Mouse (Mus musculus): ENCODE data around the gene Nfe2l2. TPM values are rescaled to one million over a fixed set of nuclear protein-coding genes. Genes with fewer than 3 reads are reported as not detected.
A peak's percentile ranks its signal among the peaks of the same experiment; 100 is the strongest.
"Not testable (repeated sequence)": the region's sequence is repeated elsewhere in the genome, so short reads cannot be mapped to it uniquely, and the experiment has no call there.

The Nfe2l2 gene
- total RNA-seq, 1 experiment from 2014 or later = 106 TPM

DNA sequence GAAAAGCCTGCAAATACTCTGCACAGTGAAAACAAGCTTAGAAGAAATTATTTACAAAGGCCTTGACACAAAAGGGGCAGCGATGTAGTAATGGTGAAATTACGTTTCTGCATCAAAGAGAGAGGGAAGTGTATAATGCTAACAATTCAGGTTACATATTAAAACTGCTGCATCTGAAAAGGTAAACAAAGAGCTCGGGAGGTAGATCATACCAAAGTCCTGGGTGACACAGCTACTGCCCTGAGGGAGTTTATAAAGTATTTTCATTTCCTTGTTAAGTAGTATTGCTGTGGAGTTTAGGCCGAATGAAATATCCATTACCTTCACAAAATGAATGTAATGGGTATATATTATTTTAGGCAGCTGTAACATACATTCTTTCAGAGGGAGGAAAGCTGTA is 10.3 kb upstream of the Nfe2l2 start:
- DNase-seq = no peak

DNA sequence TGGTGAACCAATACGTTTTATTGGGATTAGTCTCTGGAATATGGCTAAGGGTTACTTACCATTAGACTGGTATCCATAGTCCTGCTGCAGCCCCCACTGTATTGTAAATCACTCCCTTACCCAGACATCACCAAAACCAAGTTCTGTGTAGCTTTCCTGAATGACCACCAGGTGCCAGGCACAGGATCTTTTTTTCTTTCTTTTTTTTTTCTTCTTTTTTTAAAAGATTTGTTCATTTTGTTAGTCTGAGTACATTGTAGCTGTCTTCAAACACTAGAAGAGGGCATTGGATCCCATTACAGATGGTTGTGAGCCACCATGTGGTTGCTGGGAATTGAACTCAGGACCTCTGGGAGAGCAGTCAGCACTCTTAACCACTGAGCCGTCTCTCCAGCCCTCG is 8.6 kb upstream of the Nfe2l2 start:
- DNase-seq = no peak

DNA sequence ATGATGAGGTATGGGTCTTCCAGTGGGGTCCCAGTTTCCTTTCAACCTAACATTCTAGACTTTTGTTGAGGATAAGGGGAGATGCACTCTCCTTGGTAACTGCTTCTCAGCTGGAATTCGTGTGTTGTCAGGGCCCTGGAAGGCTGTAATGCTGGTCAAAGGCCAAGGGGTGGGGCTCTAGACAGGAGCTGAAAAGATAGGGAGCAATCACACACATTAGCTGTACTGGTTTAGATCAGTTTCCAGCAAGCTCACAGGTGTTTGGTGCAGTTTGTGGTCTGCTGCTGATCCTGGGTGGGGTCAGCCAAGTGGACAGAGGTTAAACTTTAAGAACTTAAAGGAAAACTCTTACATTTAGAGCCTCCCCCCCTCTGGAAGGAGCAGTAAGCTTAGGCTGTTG is 3.0 kb upstream of the Nfe2l2 start:
- no peak for DNase-seq

DNA sequence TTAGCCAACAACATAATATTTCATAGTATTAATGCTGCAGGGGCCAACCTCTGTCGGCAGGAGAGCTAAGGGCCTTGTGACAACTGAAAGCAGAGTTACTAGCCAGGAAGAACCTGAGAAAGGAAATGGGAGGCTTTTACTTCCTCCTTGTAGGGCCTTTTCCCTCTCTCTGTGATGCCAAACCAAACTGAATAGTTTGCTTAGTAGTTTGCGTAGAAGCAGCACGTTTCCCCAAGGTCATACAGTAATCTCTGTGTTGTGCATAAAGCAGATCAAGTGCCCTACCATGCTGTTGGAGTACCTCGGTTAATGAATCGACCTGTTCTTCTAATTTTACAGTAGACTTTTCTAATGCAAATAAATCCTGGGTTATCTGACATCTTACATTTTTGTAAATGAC is 2.0 kb upstream of the Nfe2l2 start:
- DNase-seq = no peak

DNA sequence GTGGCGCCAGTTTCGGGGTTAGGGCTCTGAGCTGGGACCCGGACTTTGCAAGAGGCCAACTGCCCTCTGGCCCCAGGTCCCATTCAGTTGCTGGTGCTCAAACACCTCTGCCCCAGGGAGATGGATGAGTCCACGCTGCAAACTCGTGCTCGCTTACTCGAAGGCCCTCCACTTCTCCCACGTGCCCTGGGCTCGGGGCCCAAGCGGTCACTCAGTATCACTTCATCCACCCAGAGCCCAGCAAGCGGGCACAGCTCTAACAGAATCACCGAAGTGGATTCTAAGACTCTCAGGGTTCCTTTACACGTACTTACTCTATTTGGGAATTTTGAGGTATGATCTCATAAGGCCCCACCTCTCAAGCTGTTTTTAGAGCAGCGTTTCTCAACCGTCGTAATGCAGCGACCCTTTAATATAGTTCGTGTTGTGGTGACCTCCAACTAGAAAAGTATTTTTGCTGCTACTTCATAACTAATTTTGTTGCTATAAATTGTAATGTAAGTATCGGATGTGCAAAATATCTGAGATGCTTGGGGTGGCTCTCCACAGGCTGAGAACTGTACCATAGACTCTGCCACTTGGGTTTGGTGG is 816 bp upstream of the Nfe2l2 start:
- peak; percentile 67 for DNase-seq

DNA sequence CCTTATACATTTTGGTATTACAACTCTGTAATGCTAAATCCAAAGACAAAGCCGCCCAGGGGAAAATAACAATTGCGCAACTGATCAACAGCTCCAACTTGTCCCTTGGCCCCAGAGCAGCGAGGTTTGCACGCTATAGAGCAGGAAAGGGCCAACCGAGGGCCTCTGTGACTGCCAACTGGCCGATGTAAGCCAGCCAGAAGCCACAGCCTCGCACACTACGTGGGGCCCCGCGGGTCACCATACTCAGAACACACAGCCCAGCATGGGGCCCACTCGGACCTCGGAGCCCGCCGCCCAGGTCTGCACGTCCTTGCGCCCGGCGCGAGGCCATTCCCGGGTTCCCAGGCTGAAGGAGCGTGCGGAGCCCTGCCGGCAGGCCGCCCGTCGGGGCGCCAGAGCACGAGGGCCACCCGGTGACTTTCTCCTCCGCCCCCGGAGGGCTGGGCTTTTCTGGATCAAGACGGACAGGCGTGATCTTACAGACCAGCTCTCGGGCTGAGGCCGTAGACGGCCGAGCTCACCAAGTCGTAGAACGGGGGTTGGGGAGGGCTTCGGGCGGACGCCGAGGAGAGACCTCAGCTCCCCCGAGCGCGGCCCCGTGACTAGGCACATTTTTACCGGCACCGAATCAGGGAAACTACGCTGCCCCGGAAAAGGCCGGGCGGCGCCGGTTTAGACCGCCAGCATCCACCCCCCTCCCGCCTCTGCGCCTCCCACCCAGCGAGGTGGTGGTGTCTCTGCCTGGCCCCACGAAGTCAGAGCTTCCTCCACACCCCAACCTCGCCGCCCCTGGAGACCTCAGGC is 863 bp downstream of the Nfe2l2 start:
- DNase-seq = peak; percentile 90

DNA sequence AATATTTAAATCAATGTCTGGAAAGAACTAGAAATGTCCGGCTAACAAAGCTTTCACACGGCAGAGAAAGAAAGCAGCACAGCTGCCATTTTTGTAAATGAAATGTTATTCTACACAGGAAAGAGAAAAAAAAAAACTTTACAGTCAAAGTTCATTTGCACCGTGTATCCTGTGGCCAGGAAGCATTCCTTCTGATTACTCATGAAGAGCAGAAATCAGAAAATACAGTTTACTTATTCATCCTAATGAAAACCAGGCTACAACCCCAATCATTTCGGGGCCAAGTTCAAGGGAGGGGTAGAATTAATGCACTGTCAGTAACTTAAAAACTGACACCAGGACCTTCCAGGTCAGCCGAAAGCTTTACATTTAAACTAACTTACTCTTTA is 1.9 kb downstream of the Nfe2l2 start:
- DNase-seq = no peak

DNA sequence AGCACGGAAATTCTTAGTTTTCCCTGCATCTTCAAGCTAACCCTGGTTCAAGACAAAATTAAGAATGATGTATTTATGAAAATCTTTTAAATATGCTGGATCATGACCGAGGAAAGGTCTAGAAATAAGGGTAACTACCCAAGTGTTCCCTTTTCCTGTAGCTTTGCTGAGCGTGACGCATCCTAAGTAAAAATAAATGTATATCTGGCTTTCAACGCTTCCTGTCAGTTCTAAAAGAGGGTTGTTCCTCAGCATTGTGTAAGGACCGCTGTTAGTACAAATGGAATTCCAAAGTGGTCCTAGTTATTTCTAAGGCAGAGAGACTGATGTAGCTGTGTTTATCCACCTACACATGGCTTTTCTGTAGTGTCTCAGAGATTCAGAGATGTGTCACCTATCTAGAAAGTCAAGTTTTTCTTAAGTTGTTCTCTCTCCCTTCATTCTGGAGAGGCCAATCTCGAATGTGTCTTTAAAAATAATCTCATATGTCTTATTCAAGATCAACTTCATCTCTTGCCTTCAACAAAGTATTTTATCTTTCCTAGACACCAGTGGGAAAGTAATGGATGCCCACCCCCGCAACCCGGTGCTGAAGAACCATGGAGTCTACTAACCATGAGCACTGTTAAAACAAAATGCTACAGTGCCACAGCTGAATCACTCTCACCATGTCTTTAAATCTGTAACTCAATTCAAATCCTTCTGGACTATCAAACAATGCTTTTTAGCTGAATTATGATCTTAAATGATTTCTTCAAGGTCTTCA is 2.4 kb downstream of the Nfe2l2 start:
- DNase-seq = no peak

DNA sequence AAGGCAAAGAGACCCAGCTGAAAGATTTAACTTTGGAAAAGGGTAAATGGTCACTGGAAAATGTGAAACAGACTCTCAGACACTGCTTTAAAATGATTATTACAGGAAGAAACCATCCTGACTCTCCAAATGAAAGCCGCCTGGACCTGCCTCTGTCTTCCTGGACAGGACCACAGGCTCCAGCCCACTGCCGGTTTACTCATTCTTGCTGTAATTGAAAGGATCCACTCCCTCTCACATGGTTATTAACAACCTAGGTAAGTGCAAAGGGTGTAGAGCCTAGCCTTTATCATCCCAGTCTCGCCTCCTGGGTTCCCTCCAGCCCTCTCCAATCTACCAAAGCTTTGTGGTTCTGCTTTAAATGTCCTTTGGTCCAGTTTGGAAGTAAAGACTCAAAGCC is 3.2 kb downstream of the Nfe2l2 start:
- no peak for DNase-seq

DNA sequence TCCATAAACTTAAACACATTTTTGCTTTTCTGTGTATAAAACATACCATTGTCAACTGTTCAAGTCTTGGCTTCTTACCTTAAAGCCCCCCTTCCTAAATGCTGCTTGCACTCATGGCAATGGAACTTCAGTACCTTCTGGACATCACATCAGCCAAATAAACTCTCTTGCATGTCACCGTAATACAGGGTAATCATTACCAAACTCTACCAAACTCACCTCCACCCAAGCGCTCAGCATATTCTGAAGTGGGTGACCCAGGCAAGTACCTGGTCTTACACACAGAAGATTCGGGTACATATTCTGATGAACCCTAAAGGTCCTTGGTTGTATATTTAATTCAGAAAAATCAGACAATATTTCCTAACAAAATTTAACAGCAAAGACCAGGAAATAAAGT is 3.9 kb downstream of the Nfe2l2 start:
- no peak for DNase-seq

DNA sequence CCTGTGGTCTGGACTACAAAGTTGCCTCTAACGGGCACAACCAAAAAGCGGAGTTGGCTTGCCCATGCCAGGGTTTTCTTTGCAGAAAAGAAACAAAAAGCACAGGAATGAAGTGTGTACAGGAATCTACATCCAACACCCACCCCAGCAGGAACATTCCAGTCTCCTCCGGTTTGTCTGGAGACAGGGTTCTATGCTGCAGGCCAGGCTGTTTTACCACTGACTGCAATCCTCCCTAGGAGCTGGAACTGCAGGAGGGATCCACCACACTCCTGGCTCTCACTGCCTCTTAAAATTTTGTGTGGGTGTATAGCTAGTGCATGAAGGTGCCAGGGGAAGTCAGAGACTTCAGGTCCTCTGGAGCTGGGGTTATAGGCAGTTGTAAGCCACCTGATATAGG is 5.6 kb downstream of the Nfe2l2 start:
- no peak for DNase-seq

DNA sequence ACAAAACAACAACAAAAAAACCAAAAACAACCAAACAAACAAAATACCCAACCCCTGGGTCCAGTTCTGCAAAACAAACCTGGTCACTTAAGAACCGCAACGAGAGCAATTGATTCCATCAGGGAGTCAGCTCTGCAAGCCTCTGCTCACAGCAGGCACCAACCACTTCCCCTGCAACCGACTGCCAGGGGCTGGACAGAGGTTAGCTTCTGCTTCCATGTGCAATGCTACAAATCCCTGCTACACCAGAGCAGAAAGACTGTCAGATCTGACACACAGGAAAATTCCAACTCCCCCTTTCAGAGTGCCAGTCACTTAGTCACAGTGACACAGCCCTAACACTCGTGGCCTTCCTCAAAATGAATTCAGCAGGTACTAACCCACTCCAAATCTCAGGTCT is 6.4 kb downstream of the Nfe2l2 start:
- no peak for DNase-seq

DNA sequence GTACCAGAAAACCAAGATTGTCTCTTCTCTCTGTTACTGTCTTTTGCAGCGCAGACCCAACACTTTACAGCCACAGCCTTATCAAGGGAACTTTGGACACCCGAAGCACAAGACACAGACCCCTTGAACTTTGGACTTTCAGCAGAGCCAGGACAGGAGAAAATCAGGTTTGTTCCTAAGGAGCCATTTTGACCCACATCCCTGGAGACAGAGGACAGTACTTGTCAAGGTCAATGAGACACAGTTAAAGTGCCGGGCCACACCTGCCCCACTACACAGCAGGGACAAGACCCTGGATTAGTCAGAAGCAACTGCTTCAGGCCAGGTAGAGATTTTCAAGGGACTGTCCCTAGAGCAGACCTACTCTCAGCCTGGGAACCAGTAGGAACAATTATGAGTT is 7.2 kb downstream of the Nfe2l2 start:
- DNase-seq = no peak

DNA sequence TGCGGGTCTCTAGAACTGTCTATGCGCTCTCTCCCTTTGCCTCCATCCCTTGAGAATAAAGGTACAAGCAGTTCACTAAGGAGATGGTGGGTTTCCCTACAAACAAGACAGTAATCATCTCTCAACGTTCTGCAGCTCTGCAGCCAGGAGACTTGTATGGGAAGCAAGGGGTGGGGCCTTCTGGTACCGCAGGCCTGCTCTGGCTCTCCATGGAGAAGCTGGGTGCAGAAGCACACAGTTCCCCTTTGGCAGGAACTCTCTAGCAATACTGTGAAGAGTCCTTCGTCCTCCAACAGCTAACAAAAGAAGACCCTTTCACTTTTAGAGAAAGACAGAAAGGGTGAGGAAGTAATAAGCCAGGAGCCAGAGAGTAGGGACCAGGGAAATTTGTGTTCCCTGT is 8.1 kb downstream of the Nfe2l2 start:
- DNase-seq = peak; percentile 22

DNA sequence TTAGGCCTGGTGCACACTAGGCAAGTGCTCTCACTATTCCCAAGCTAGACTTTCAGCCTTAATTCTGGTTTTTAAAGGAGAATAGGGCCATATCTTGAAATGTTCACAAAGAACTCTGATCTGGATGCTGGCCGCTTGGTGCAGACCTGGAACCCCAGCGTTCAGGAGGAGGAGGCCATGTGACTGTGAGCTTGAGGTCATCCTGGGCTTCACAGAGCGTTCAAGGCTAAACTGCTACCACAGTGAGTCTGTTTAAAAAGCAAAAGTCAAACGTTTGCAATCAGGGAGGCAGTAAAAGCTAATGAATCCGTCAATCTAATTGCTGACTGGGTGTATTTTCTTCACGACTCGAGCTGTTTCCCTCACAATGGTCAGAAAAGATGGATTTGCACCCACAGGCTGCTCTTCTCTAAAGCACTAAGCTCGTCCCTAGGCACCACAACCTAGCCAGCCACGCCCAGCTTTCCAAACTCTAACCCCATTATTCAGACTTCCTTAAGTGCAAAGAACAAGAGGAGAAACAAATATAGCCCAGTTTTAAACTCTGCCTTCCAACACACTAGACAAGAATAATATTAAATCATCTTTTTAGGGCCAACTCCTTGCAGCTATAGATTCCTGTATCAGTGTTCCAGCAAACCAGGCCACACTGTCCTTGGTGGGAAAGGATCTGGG is 8.6 kb downstream of the Nfe2l2 start:
- peak; percentile 23 for DNase-seq

DNA sequence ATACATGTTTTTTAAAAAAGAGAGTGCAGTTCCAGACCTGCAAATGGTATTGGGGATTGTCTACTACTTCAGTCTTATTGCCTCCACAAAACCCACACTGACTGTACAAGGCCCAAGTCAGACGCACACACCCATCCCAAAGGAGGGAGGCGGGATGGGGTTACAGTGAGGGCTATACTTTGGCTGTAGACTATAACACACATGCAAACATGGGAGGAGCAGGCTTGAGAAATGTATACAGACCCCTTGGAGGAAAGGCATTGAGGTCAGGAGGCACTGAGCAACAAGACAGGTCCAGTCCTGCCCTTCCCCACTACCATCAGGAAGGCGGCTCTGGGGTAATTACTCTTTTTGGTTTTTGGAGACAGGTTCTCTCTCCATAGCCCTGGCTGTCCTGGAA is 9.5 kb downstream of the Nfe2l2 start:
- not testable (repeated sequence) for DNase-seq

DNA sequence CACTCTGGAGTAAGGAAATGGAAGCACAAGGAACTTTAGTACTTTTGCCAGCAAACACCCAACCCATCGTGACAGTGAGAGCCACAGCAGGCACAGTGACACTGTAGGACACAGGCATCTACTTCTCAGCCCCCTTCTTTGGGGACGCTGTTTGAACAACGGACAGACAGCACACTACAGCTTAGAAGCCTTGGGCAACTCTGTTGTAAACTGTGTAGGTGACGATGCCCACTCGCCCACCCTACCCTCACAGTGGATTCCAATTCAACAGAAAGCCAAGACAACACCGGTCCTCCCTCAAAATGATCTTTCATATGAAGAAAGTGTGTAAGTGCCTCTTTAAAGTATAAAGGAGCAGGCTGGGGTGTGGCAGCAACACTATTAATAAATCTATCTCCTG is 12.1 kb downstream of the Nfe2l2 start:
- DNase-seq = no peak

DNA sequence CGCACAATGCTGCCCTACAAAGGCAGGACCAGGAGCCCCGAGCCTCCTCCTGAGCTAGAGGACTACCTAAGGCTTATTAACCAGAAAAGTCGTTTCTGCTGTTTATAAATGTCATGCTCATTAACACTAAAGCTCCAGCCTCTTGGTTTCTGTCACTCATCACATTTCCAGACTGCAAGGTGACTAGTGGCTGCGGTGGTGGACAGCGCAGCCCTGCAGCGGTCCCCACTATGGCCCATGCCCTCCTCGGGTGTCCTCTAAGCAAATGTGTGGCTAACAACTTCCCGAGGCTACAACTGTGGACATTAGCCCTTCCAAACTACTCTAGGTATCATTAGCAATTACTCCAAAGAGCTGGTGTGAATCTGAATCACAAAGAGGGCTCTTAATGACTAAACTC is 13.1 kb downstream of the Nfe2l2 start:
- DNase-seq = no peak

DNA sequence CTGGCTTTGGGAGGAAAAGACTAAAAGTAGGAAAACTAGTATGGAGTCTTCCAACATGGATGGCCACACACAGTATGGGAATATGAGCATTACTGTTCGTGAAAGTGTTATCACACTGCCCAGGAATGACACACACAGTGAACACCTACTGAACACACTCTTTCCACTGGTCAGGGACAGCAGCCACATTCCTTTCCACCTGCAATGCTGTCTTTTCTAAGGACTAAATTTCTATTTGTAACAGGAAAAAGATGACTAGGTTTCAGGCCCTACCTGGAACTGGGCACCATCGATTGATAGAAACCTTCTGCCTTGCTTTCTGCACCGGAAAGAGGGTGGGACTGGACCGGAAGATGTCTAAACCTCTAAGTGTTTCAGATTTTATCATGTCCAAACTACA is 13.8 kb downstream of the Nfe2l2 start:
- DNase-seq = no peak

DNA sequence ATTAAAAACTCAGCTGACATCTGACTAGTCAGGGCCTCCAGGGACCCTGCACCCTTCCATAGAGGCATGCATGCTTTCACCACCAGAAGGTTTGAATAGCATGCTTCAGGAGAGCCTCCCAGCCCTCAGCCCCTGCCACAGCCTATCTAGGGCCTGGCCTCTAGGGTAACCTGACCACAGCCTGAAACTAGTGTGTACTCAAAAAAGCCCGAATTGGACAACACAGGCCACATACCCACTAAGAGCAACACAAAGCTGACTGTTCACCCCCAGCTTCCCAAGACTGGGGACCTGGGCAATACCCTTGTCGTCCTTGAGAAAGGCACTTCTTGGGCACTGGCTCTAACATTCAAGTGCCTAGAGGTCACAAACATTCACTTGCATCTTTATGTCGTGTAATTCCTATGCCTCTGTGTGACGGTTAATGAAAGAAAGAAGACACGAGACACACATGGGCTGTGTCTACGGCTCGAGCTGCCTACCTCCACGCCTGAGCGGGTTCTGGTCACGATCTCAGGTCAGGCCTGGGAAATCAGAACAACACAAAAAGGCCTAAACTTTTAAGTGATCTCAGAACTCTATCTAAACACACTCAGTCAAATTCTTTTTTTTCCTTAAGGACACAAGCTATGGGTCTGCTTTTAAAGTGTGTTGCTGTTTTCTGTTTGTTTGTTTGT is 14.8 kb downstream of the Nfe2l2 start:
- DNase-seq = no peak

DNA sequence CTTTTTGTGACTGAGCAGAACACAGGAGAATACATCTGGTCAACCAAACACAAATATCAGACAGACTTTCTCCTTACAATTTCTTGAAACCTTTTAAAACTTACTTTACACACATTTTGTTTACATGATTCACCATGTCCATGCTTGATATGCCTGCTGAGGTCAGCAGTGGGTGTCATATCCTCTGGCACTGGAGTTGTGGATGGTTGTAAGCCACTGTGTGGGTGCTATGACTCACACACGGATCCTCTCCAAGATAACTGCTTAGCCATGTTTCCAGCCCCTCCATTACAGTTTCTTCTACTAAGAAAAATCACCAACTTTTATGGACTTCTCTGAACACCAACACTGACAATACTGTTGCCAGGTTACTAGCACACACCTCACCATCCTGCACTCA is 15.5 kb downstream of the Nfe2l2 start:
- no peak for DNase-seq

DNA sequence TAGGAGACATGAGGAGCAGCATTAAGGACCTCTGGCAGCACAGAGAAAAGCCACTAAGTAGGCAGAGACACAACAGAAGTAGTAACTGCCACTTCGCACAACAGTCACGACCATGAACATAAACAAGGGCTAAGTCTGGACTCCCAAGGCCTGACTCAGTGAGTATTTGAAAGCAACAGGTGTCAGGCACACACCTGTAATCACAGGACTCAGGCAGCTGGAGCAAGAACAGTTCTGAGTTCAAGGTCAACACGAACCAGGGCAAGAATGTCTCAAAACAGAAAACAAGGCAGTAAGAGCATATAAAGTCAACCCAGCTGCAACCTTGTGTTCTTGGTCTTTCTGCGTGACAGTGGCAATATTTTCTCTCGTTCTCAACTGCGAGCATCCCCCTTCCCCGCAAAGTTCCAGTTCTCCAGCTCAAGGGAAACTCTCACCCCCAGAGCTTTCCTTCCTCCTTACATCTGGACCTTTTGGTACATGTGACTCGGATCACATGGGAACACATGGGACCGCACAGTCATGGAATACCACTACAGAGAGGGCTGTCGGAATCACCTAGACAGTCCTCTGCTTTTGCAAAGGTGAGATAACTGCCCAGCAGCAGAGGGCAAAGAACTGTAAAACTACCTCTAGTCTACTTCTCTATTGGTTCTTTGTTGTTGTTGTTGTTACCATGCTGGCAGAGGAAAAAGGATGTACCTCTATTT is 17.2 kb downstream of the Nfe2l2 start:
- no peak for DNase-seq

Data from adrenal gland, postnatal 25 days (tissue).